Mouse (Mus musculus): Measurements from ENCODE around the gene Pum2.

GRCm38 (mm10) chr12:8782565-8782964 lies 108.6 kb downstream of the Pum2 start:
- TF ChIP-seq CTCF (IDR thresholded peaks at IDR 0.05; ENCODE audit: extremely low read depth, insufficient read depth, insufficient read length, insufficient replicate concordance) (no peak), POLR2A (IDR thresholded peaks at IDR 0.05; ENCODE audit: low read depth, low read length) (no peak)

Measured in spleen, adult 2 months (tissue).